Mouse (Mus musculus) midbrain, embryonic 15.5 days (tissue): ENCODE data around the gene Gm45717. TPM values are rescaled to one million over a fixed set of nuclear protein-coding genes. Genes with fewer than 3 reads are reported as not detected.
"Not testable (repeated sequence)": the region's sequence is repeated elsewhere in the genome, so short reads cannot be mapped to it uniquely, and the experiment has no call there.

ENCODE experiments used
- ATAC-seq: fragments of 200-750 bp; cut with Nextera tagmentation; replicated peaks from 2 replicates; pipeline ENCODE4 v1.8.0; 2017; ENCODE audit warnings: moderate TSS enrichment
- H3K27ac ChIP-seq: fragments of 300-500 bp; sonication (generic); 2 replicates; pipeline ENCODE4 v1.5.1; 2015; ENCODE audit warnings: mild to moderate bottlenecking, inconsistent platforms
- H3K27me3 ChIP-seq: fragments of 300-500 bp; sonication (generic); replicated peaks from 2 replicates; pipeline ENCODE4 v1.6.1; 2015; ENCODE audit warnings: inconsistent platforms
- H3K36me3 ChIP-seq: fragments of 300-500 bp; sonication (generic); replicated peaks from 2 replicates; pipeline ENCODE4 v1.6.1; 2015; ENCODE audit warnings: inconsistent platforms
- H3K4me1 ChIP-seq: fragments of 300-500 bp; sonication (generic); 2 replicates; pipeline ENCODE4 v1.6.1; 2015; ENCODE audit warnings: inconsistent platforms
- H3K4me2 ChIP-seq: fragments of 300-500 bp; sonication (generic); 2 replicates; pipeline ENCODE4 v1.6.1; 2015; ENCODE audit warnings: inconsistent platforms, mild to moderate bottlenecking, moderate library complexity
- H3K4me3 ChIP-seq: fragments of 300-500 bp; sonication (generic); 2 replicates; pipeline ENCODE4 v1.5.1; 2015; ENCODE audit warnings: mild to moderate bottlenecking, inconsistent platforms
- H3K9ac ChIP-seq: fragments of 300-500 bp; sonication (generic); 2 replicates; pipeline ENCODE4 v1.6.1; 2015; ENCODE audit warnings: mild to moderate bottlenecking, inconsistent platforms
- H3K9me3 ChIP-seq: fragments of 300-500 bp; sonication (generic); 2 replicates; pipeline ENCODE4 v1.6.1; 2016; ENCODE audit warnings: inconsistent platforms
- WGBS: fragments of 180-500 bp; shearing (Covaris S2); methylation state at CpG from one replicate; pipeline ENCODE4 v1.1.7; 2015; ENCODE audit warnings: mixed read lengths; 5-methylcytosine and 5-hydroxymethylcytosine counted together
- polyA plus RNA-seq: library from polyadenylated mRNA; unstranded; fragments of >200 nt; fragmentation: Nextera tagmentation; extraction: Ambion mirVana; gene quantifications from 2 replicates; pipeline ENCODE4 v1.2.1, GENCODE M21; 2015

The Gm45717 gene
- polyA plus RNA-seq, 1 experiment from 2014 or later, result not detected

DNA sequence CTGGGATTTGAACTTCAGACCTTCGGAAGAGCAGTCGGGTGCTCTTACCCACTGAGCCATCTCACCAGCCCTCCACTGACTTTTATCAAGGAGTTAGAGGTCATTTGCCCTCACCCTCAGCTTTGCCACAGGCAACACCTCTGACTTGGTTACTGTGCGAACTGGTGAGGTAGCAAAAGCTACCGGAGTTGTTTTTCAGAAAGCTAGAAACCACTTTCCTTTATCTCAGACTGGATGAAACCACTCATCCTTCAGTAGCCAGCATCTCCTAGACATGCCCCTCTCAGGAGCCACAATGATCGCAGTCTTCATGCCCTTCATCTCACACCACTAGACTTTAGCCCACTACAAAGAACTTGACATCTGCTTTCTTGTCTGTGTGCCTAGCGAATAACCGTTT is 27.2 kb upstream of the Gm45717 start:
- no peak overlapping the region for H3K27ac ChIP-seq
- 93% methylated on average over 7 of the region's 7 CpGs for WGBS
- no peak overlapping the region for H3K4me3 ChIP-seq
- no peak overlapping the region for H3K4me2 ChIP-seq
- ATAC-seq, result no peak
- H3K9me3 ChIP-seq, result no peaks in the 10 kb centered on the region
- no peaks in the 10 kb centered on the region for H3K36me3 ChIP-seq
- no peak overlapping the region for H3K9ac ChIP-seq
- H3K4me1 ChIP-seq, result no peaks in the 10 kb centered on the region
- H3K27me3 ChIP-seq, result no peaks in the 10 kb centered on the region

DNA sequence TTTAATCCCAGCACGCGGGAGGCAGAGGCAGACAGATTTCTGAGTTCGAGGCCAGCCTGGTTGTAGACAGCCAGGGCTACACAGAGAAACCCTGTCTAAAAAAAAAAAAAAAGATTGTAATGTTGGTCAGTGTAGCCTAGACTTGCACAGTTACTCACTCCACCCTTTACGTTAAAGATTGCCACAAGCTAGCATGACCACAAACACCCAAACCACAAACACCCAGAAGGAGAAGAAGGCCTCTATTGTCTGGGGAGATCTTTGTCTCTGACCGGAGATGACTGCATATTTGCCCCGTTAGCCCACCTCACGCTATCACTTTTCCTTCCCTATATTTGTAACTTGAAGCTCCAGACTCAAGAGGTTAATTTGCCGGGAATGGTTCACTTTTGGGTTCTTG is 26.0 kb upstream of the Gm45717 start:
- no peaks in the 10 kb centered on the region for H3K4me1 ChIP-seq
- H3K27me3 ChIP-seq, result no peaks in the 10 kb centered on the region
- H3K4me3 ChIP-seq, result no peak overlapping the region
- H3K9me3 ChIP-seq, result no peaks in the 10 kb centered on the region
- no peaks in the 10 kb centered on the region for H3K36me3 ChIP-seq
- H3K4me2 ChIP-seq, result no peak overlapping the region
- WGBS, result 94% methylated on average over 8 of the region's 8 CpGs
- ATAC-seq, result no peak
- H3K27ac ChIP-seq, result no peak overlapping the region
- no peak overlapping the region for H3K9ac ChIP-seq

DNA sequence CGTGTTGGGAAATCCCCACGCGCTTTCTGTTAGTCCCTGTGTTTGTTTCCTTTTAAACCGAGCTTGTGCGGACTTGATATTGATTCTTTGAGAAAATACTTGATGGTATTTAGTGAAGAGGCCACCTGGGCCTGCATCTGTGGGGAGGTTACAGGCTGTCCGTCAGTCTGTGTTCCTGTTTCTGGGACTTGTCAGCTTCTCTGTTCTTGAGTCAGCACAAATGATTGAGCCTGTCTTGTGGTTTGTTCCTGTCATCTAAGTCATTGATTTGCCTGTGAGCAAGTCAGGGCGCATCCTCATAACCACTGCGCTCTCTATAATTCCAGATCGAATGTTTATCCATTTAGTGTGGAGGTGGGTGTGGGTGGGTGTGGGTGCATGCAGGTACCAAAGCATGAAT is 21.0 kb upstream of the Gm45717 start:
- H3K27ac ChIP-seq, H3K9ac ChIP-seq, ATAC-seq, H3K9me3 ChIP-seq, H3K4me3 ChIP-seq, H3K4me1 ChIP-seq, H3K27me3 ChIP-seq, H3K36me3 ChIP-seq, H3K4me2 ChIP-seq: not testable (repeated sequence)
- 91% methylated on average over 9 of the region's 9 CpGs for WGBS

DNA sequence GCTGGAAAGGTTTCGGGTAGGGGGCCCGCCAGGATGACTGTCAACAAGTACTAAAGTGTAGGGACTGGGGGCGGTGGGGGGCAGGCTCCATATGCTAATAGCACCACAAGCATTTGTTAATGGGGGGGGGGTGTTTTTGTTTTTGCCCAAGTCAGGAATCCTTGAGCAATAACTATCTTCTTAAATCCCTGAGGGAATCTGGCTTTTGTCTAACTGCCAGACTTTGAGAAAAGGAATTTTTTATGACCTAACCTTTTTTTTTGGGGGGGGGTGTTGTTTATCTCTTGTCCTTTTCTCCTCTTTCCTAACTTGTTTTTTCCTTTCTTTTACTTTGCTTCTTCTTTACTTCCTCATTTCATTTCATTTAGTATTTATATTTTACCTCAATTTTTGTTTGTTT is 19.7 kb upstream of the Gm45717 start:
- Histone ChIP-seq H3K27ac (no peak overlapping the region), H3K36me3 (no peaks in the 10 kb centered on the region), H3K4me2 (no peak overlapping the region), H3K9ac (no peak overlapping the region), H3K4me3 (no peak overlapping the region), H3K4me1 (peaks cover 4% of the 10 kb centered on the region; the same call in 1 of the 2 replicates), H3K27me3 (0 out of 2 replicates have a peak, but pooled peaks cover 3% of the 10 kb centered on the region), H3K9me3 (no peaks in the 10 kb centered on the region)
- no peak for ATAC-seq
- 27% methylated on average over 3 of the region's 3 CpGs for WGBS

DNA sequence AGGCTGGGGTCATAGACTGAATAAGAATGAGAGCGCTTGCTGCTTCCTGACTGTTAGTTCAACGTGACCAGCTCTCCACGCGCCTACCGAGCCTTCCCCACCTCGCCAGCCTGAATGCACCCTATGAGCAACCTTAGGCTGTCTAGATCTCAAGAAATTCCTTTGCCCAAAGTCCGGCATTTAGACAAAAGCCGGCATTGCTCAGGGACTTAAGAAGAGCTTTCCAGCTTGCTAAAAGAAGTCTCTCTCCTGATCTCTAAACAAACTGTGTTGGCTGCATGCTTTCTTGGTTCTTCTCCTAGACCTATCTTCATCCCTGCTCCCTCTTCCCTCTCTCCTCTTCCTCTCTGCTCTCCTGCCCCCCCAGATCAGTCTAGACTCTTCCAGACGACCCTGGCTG is 19.2 kb upstream of the Gm45717 start:
- Histone ChIP-seq H3K27ac (no peak overlapping the region), H3K9me3 (no peaks in the 10 kb centered on the region), H3K36me3 (no peaks in the 10 kb centered on the region), H3K27me3 (0 out of 2 replicates have a peak, but pooled peaks cover 3% of the 10 kb centered on the region), H3K4me2 (no peak overlapping the region), H3K4me1 (peaks cover 4% of the 10 kb centered on the region; the same call in 1 of the 2 replicates), H3K9ac (no peak overlapping the region), H3K4me3 (no peak overlapping the region)
- no peak for ATAC-seq
- 11% methylated on average over 9 of the region's 9 CpGs for WGBS

DNA sequence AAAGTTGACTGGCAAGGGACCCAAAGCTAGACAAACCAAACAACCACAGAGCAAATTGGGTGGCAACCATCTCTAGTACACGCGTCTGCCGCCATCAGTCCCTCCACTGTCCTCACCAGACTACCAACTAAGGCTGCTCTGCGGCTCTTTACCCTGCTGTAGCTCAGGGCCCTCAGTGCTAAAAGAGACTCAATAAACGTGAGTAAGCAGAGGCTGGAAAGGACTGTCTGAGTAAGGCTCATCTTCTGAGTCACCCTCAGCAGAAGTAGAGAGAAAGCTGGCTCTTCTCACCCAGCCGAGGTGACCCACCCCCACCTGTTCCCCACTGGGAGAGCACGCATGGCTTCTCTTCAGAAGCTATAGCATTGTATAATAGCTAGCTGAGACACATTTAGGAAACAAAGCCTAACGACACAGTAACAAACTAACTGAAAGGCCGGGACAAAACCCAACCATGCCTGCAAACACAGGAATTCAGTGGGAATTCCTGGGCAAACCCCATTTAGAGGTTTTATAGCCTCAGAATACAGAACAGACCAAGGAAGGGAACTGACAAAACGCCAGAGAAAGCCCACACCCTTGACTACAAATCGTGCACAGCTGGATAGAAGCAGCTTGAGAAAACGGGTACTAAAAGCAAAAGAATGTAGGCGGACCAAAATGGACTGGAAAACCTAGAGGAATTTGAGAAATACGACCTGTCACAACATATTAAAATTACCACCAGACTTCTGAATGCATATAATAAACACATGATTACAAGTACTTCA is 17.8 kb upstream of the Gm45717 start:
- Histone ChIP-seq H3K27ac (no peak overlapping the region), H3K9me3 (no peaks in the 10 kb centered on the region), H3K4me1 (peaks cover 4% of the 10 kb centered on the region; the same call in 1 of the 2 replicates), H3K4me2 (no peak overlapping the region), H3K27me3 (0 out of 2 replicates have a peak, but pooled peaks cover 3% of the 10 kb centered on the region), H3K9ac (no peak overlapping the region), H3K4me3 (no peak overlapping the region), H3K36me3 (no peaks in the 10 kb centered on the region)
- ATAC-seq, result no peak
- 29% methylated on average over 14 of the region's 14 CpGs for WGBS

DNA sequence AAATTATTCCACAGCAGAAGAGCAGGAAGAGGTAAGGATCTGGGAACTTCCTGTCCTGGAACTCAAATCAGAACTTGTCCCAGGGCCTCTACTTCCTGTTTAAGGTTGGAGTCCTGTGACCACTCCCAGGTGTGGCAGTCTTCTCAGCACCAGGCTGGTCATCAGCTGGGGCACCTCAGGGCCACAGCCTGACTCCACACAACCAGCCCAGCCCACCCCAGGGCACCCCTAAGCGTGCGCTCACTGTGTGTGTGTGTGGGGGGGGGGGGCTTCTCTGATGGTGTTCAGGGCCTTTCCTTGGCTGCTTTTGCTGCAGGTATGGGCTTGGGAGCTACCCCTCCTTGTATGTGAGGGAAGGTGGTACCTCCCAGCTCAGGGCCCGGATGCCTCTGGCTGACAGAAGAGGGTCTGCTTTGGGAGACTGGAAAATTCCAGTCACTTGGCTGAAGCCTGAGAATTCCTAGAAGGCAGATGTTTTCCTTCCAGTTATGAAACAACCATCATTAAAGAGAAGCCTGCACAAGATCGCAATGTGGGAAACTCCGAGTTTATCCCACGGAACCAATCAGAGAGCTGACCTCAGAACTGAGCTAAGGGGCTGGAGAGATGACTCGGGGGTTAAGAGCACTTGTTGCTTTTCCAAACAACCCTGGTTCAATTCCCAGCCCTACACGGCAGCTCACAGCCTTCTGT is 15.9 kb upstream of the Gm45717 start:
- Histone ChIP-seq H3K9me3 (no peaks in the 10 kb centered on the region), H3K4me3 (no peak overlapping the region), H3K9ac (no peak overlapping the region), H3K27me3 (0 out of 2 replicates have a peak, but pooled peaks cover 3% of the 10 kb centered on the region), H3K27ac (no peak overlapping the region), H3K4me1 (peaks cover 4% of the 10 kb centered on the region; the same call in 1 of the 2 replicates), H3K36me3 (no peaks in the 10 kb centered on the region), H3K4me2 (no peak overlapping the region)
- no peak for ATAC-seq
- 87% methylated on average over 8 of the region's 8 CpGs for WGBS

DNA sequence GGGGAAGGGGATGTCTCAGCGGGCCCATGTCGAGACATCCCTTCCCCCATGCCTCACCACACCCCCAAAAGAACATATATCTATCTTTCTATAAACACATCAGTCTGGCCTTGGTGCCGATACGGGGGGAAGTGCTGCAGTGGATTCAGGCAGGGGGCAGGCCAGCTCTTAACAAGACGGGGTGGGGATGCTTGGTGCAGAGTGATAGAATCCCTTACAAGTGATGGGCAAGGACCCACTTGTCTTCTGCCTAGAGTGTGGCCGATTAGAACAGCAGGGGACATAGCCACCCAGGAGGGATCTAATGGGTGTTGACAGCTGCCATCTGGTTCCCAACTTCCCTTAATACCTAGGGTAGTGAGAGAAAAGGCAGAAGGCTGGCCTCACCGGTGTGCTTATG is 15.2 kb upstream of the Gm45717 start:
- 52% methylated on average over 7 of the region's 7 CpGs for WGBS

DNA sequence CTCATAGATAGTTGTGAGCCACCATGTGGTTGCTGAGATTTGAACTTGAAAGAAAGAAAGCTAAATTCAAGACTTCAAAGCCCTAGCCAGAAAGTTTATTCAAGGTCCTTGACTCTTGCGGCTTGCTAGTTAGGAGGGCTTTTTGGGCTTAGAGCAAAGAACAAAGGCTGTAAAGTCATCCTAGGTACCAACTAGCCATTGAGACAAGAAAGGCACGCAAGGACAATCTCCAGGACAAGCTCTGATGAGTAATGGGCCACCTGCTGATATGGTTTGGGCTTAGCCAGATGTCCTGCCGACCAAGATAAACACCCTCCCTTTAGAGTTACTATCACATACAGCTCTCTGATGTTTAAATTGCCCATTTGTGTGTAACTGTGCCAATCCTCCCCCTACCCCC is 13.0 kb upstream of the Gm45717 start:
- H3K9me3 ChIP-seq, H3K9ac ChIP-seq, H3K4me2 ChIP-seq, H3K36me3 ChIP-seq, ATAC-seq, H3K4me1 ChIP-seq, H3K27me3 ChIP-seq, H3K4me3 ChIP-seq, H3K27ac ChIP-seq: not testable (repeated sequence)
- 19% methylated on average over 3 of the region's 3 CpGs for WGBS

More for the DNA sequence above, 15.2 kb upstream of the Gm45717 start:
- H3K4me3 ChIP-seq, result no peak overlapping the region
- no peak overlapping the region for H3K4me2 ChIP-seq
- H3K9me3 ChIP-seq, result no peaks in the 10 kb centered on the region
- H3K27ac ChIP-seq, result no peak overlapping the region
- no peaks in the 10 kb centered on the region for H3K36me3 ChIP-seq
- ATAC-seq, result no peak
- 0 out of 2 replicates have a peak, but pooled peaks cover 3% of the 10 kb centered on the region for H3K27me3 ChIP-seq
- H3K4me1 ChIP-seq, result peaks cover 4% of the 10 kb centered on the region; the same call in 1 of the 2 replicates
- H3K9ac ChIP-seq, result no peak overlapping the region

DNA sequence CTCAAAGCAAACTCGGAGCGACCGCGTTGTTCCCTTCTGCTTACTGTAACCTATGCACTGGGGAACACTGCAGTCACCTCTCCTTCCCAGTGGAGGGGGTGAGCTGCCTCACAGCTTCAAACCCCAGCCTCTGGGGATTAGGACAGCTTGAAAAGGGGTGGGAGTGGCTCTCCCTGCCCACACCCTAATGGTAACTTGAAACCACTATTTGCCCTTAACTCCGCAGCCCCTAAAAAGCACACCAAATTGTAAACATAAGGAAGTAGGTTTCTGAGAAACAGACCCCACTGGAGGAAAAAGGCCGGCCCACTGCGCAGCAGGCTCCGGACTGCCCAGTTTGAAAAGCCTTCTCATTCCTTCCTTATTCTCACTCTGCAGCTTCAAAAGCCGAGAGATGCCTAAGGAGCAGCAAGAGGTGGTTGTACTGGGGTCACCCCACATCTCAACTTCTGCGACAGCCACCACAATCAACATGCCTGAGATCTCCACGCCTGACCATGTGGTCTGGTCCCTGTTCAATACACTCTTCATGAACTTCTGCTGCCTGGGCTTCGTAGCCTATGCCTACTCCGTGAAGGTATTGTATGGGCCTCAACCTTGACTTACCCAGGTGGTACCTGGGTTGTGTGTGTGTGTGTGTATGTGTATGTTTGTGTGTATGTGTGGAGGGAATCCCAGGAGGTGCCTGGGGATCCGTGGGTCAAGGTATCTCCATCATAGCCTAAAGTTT is 12.3 kb upstream of the Gm45717 start:
- H3K9me3 ChIP-seq, result no peaks in the 10 kb centered on the region
- no peak for ATAC-seq
- no peaks in the 10 kb centered on the region for H3K36me3 ChIP-seq
- H3K27me3 ChIP-seq, result no peaks in the 10 kb centered on the region
- no peak overlapping the region for H3K4me2 ChIP-seq
- H3K4me1 ChIP-seq, result no peaks in the 10 kb centered on the region
- no peak overlapping the region for H3K27ac ChIP-seq
- no peak overlapping the region for H3K9ac ChIP-seq
- no peak overlapping the region for H3K4me3 ChIP-seq
- WGBS, result 7% methylated on average over 14 of the region's 14 CpGs

DNA sequence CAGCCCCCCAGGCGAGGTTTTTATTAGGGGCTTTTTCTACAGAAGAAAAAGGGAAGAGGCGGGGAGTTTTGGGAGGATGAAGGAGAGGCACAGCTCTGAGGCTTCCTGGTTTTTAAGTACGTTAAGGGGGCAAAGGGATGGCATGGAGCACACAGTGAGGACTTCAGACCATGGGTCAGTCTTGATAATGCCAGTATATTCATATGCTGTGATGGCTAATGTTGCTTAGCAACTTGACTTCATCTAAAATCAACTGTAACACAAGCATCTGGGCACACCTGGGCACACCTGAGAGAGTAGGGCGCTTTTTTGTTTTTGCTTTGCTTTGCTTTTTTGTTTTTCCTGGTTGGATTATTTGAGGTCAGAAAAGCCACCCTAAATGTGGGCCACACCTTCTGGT is 11.2 kb upstream of the Gm45717 start, which contains the start of gene Ifitm1:
TSS of gene Ifitm1 (plus strand) at position 301 of the 400 bp plus-strand sequence.
- no peak for ATAC-seq
- Histone ChIP-seq H3K36me3 (no peaks in the 10 kb centered on the region), H3K4me2 (no peak within 1 kb of the TSS), H3K4me1 (no peaks in the 10 kb centered on the region), H3K9ac (no peak within 1 kb of the TSS), H3K27ac (no peak within 1 kb of the TSS), H3K27me3 (no peaks in the 10 kb centered on the region), H3K9me3 (no peaks in the 10 kb centered on the region), H3K4me3 (no peak within 1 kb of the TSS)
- 82% methylated on average over 4 of the region's 4 CpGs for WGBS

DNA sequence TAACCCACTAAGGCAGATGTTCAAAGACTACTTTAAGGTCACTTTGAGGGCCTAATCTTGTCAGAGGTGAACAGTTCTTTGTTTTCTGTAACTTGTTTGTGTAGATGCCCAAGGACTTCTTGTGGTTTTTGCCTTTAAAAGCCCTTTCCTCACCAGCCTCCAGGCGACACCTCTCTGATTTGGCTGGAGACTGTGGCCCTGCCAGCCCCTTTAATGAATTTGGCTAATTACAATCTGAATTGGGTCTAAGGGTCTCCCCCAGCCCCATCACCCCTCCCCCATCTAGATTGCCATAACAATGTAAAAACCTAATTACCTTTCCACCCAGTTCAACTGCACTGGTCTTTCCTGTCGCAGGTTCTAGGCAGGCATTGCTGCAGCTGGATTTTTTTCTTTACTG is 7.0 kb upstream of the Gm45717 start:
- Histone ChIP-seq H3K27me3 (no peaks in the 10 kb centered on the region), H3K36me3 (no peaks in the 10 kb centered on the region), H3K4me1 (peaks cover 5% of the 10 kb centered on the region; the same call in 1 of the 2 replicates), H3K9me3 (no peaks in the 10 kb centered on the region), H3K4me2 (no peak overlapping the region), H3K27ac (no peak overlapping the region), H3K9ac (no peak overlapping the region), H3K4me3 (no peak overlapping the region)
- ATAC-seq, result no peak
- 74% methylated on average over 2 of the region's 2 CpGs for WGBS
